Mouse (Mus musculus): ENCODE measurements at regions not wholly inside any gene's neighbourhood (a gene's known extent, or its start where the extent isn't known, plus 50 kb on each side); places are given as distances from the start of the nearest gene placed in this dataset.
A peak's percentile ranks its signal among the peaks of the same experiment; 100 is the strongest.

DNA sequence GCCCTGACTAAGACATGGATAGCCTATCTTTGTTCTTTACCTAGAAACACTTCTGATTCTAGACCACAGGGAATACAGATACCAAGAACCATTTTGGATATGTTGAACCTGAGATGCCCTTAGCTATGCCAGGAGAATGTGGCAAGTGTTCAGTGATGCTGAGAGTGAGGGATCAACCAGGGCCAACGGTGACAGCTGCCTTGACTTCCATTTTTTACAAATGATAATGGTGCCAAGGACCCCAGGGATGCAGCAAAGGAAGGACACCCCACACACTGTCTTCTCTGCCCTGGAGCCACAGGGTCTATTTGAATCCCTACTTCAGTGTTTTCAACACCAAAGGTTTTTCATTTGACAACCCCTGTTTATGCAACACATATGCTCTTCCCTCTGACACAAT, 174.4 kb downstream of the Gsdmc2 start:
- no peak for DNase-seq

- DNase-seq = no peak
These were observed 177.4 kb downstream of the Gsdmc2 start for GRCm38 (mm10) chr15:63667536-63667935.

DNA sequence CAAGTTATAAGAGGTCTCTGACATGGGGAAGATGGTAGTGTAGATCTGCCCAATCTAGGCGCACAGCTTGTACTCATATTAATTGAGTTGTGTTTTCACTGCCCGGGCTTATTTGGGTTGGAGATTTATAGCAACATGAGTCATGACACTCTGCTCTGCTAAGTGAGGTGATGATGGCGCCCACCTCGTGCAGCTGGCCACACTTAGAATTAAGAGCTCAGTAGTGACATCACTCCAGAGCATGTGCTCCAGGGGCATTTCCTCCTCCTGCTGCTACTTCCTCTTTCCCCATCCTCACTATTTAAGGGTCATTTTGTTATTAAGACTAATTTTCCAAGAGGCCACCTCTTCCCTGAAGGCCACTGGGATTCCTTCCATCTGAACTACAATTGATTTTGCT, 179.5 kb downstream of the Gsdmc2 start:
- no peak for DNase-seq

DNA sequence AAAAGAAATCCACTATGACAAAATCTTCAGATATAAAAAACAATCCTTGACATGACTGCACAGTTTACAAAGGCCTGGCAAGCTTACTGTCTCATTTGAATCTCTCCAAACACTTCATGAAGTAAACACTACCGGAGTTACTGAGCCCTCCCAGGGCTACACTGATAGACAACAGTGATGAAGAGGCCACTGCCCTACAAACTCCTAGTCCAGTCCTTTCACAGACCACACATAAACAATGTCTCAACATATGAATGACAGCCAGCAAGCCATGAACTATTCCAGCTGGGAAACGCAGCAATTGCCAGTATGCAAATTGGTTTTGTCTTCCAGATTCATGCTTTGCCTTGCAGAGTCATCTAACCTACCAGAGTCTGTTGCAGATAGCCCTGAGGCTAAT, 180.1 kb downstream of the Gsdmc2 start:
- no peak for DNase-seq

GRCm38 (mm10) chr15:63662183-63662582, 182.8 kb downstream of the Gsdmc2 start:
- no peak for DNase-seq

GRCm38 (mm10) chr15:63658031-63658521, 186.9 kb downstream of the Gsdmc2 start:
- DNase-seq = no peak

GRCm38 (mm10) chr15:63652216-63652961, 192.6 kb downstream of the Gsdmc2 start:
- DNase-seq = peak; percentile 55 to 93

- no peak for DNase-seq
These were observed 193.9 kb downstream of the Gsdmc2 start for GRCm38 (mm10) chr15:63651120-63651519.

- no peak for DNase-seq
These were observed 196.6 kb downstream of the Gsdmc2 start for GRCm38 (mm10) chr15:63648142-63648989.

DNA sequence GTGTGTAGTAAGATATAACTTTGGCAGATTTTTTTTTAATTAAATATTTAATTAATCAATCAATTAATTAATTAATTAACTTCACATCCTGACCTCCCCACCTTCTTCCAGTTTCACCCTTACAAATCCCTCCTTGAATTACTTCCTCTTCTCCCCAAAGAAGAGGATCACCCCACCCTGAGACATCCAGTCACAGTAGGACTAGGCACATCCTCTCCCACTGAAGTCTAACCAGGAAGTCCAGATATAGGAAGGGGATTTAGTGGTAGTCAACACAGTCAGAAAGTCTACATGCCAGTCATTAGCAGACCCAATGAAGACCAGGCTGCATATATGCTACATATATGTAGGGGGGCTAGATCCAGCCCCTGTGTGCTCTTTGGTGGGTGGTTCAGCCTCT, 220.2 kb downstream of the Gsdmc2 start:
- DNase-seq = no peak

DNA sequence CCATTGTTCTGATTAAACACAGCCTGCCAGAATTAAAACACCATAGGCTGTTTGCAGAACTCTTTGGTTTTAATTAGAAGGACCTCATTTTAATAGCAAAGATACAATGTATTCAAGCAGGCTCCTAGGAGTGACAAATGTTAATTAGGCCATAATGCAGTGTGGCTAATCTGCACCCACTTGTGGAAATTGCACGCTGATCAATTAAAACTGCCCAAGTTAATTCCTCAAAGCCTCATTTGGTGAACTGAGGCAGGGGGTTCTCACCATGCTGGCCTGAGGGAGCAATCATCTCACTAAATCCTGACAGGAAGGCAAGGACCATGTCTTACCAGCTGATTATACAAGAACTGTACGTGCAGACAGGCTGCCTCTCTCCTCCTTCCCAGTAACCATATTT, 220.7 kb downstream of the Gsdmc2 start:
- DNase-seq = no peak

GRCm38 (mm10) chr15:63616506-63617208, 228.3 kb downstream of the Gsdmc2 start:
- peak in 1 of 2 experiments; percentile 13 for DNase-seq

DNA sequence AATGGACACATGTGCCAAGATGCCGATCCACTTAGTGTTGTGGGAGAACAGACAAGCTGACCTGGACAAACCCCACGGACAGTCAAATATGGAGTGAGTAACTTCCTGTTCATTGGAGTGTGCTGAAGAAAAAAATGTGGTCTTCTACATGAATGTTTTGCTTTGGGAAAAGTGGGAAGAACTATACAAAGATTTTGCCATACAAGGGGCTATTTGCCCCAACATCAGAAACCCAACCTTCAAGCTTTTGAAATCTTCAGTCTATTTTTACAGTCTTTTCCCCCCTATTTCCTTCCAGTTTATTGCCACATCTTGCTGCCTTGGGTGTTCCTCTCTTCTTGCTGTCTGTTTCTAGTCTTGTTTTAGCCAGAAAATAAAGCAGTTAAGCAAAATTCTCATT, 230.8 kb downstream of the Gsdmc2 start:
- DNase-seq = no peak

DNA sequence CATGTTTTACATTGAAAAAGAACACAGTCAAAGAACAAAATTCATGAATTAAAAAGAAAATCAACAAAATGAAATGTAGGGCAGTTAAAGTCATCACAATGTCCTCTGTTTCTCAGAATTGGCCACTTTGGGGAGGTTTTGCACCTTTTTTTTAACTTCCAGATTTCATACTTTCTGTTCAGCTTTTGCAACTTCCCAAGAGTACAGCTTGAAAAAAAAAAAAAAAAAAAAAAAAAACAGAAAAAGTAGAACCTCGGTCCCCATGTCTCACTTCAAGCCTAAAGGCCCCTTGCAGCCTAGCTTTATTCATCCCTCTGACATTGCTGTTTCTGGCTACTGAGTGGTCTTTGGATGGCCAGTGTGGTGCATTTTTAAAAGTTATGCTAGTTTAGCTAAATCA, 231.9 kb downstream of the Gsdmc2 start:
- no peak for DNase-seq

GRCm38 (mm10) chr15:63611161-63611560, 233.8 kb downstream of the Gsdmc2 start:
- no peak for DNase-seq

DNA sequence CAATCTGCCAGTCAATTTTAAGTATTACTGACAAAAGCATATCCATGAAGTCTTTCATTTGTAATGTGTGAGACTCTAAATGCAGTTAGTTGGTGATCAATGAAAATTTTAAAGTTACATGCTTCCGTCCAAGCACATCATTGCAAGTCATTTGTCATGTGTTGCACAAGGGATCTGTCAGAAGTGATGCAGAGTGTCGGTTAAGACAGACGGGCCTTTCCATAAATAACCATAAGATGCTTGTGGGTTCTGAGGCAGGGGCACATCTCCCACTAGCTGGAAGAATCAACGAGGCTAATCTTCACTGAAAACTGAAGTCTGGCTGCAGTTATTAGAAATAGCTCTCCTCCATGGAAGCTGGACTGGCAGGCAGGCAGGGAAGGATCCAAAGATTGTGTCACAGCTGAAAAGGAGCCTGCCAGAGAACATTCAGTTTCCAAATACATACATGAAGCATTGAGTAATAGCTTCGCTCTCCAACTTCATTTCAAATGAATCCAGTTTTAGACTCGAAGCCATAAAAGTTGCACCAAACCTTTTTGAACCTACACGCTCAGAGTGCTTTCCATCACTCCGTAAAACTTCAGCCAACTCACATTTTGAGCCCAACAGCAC, 241.8 kb downstream of the Gsdmc2 start:
- peak; percentile 19 to 34 for DNase-seq

DNA sequence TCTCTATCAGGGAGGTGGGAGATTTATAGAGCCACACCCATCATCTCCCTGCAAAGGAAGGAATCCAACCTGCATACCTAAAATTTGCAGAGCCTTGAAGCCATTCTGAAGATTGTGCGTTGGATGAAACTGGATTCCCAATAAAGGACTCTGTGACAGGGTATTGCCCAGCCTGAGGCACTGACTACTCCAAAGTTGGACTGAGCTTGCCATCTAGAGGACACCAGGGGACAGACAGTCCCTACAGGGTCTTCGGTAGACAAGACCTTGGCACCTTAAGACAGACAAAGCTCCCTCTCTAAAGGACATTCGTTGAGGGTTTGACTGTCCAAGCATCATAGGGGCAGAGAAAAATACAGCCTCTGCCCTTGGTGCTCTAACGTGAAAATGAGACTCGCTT, 243.4 kb downstream of the Gsdmc2 start:
- peak; percentile 31 to 53 for DNase-seq

DNA sequence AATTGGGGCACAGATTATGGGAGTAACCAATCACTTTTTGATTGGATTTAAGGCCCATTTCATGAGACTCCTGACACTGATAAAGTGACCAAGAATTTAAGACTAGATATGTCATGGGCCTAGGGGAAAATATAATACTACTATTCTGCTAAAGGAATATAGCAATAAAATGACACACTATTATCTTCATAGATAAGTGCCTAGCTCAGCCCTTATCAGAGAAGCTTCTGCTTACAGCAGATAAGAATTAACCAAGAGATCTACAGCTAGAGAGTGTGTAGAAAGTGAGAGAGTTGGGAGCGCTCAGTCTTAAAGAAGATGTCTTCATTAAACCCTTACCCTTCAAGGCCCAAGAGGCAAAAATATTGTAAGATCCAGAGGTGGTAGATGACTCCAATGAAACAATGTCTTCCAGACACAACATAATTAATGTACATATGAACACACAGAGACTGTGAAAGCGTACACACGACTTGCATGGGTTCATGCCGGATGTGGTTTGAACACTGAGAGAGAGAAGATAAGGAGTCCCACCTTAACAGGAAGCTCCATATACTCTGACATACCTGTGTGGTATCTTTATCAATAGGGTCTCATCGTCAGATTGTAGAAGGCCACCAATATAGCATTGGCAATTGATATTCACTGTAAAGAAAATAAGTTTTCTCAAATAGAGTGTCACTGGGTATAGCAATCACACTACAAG, 252.1 kb downstream of the Gsdmc2 start:
- DNase-seq = no peak

GRCm38 (mm10) chr15:63559293-63559692, 285.7 kb downstream of the Gsdmc2 start:
- DNase-seq = no peak

GRCm38 (mm10) chr15:63558691-63559090, 286.3 kb downstream of the Gsdmc2 start:
- no peak for DNase-seq

- DNase-seq = no peak
These were observed 287.2 kb downstream of the Gsdmc2 start for GRCm38 (mm10) chr15:63557816-63558215.

- peak in 1 of 2 experiments; percentile 2 for DNase-seq
These were observed 291.4 kb downstream of the Gsdmc2 start for GRCm38 (mm10) chr15:63553597-63553996.

Measured in heart, adult 18-20 months (tissue).